Mouse (Mus musculus) induced T-regulatory cell, adult 2 months (primary cell): Measurements from ENCODE around the gene Crebl2.

Source experiments
- DNase-seq: peaks from one replicate; pipeline ENCODE4 v3.0.0-alpha.2; 2012; ENCODE audit warnings: low read depth

Crebl2 gene

DNA sequence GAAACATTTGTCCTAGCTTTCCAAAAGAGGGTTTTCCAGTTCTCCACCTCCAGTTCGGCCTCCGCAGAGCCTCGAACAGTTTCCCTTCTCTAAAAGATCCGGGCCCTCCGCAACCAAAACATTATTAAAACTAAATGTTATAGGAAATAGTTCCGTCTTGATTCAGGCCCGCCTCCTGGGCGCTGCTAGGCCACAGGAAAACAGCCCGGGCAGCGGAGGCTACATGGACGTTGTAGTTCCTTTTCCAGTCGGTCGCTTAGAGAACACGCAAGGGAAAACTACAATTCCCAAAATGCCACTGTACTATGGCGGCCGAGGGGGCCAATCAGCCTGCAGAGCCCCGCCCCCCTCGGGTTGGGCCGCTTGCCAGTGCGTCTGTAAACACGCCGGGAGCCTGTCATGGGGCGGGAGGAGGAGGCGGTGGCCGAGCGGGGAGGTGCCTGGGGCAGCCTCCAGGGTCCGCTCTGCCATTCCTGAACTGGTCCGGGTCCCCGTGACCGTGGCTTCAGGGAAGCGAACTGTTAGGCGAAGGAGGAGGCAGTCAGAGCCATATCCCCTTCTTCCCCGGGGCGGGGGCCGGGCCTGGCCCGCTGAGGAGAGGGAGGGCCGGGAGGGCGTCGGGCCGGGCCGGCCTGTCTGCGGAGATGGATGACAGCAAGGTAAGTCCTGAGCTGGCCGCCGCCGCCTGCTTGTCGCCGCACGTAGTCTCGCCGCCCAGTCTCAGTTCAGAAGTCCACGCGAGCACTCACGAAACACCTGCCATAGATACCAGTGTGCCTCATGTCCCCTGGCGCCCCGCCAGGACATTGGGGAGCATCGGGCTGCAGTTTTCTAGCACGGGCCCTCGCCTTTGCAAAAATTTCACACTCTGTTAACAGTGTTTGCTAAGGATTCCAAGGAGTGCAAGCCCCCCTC is at the start of gene Crebl2:
Crebl2 (plus strand) TSS at position 369 of the 915 bp plus-strand sequence.
- peak; percentile 98 for DNase-seq

GRCm38 (mm10) chr6:134781494-134781913 is 48.5 kb upstream of the Crebl2 start:
- no peak for DNase-seq

- no peak for DNase-seq
Measured at GRCm38 (mm10) chr6:134782900-134783299, 47.1 kb upstream of the Crebl2 start.

- no peak for DNase-seq
Measured at GRCm38 (mm10) chr6:134786426-134786825, 43.5 kb upstream of the Crebl2 start.

- no peak for DNase-seq
Measured at GRCm38 (mm10) chr6:134789100-134789499, 40.9 kb upstream of the Crebl2 start.

- DNase-seq, result peak; percentile 75
Measured at GRCm38 (mm10) chr6:134791251-134792118, 38.5 kb upstream of the Crebl2 start.

DNA sequence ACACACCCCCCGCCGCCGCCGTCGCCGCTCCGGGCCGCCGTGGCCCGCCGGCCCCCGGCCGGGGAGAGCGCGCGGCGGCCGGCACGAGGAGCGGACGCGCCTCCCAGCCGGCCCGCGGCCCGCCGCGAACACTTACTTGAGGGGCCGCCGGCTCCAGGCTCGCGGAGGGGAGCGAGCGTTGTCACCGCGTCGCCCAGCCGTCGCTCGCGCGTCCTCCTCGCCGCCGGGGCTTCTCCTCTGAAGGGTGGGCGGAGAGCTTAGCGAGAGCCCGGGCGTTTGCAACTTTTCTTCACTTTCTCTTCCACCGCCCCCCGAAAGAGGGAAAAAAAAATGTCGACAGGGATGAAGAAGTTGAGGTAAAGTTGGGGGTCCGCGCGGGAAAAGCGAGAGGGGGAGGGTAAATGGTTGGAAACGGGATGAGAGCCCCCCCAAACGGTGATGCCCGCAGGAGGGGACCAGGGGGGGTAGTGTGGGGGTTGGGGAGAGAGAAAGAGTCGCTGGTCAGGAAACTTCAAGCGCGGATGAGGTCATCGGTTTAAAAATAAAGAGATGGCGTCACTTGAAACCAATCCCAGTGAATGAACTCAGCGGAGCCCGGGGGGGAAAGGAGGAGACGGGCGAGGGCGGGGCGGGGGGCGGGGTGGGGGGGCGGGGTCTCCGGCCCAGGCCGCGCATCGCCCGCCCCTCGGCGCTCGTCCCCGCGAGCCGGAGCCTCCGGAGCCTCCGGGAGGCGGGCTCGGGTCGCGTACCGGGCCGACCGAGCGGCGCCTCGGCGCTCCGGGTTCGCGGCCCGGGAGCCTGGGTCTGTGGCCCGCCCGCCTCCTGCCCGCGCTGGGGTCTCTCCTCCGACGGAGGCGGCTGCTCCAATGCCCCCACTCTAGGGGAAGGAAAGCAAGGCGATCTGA is 37.6 kb upstream of the Crebl2 start, which contains the start of gene Dusp16:
Dusp16 (minus strand) TSS at position 485 of the 905 bp plus-strand sequence.
- peak; percentile 94 for DNase-seq

DNA sequence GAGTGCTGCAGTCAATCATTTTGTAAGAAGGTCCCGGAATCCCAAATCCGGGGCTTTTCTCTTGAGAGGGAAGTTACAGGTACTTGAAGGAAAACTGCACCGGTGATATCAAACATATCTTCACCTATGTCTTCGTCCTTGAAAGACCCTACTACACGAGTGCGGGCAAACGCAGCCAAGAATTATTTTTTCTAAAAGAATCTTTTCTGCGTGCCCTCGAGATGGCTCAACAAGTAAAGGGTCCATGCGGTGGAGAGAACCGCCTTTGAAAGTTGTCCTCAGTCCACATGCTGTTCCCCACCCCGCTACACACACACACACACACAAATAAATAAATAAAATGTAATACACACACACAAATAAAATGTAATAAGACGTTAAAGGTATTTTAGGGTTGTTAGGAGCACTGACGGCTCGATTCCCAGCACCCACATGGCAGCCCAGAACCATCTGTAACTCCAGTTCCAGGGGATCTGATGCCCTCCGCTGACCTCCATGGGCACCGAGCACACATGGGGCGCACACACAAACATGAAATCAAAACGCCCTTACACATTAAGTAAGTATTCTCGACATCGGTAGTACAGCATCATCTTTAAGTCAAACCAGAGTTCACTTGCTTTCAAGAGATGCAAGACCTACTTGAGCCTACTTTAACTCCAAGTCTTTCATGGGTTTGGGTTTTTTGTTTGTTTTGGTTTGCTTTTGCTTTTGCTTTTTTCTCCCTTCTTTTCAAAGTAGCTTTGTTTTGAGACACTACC is 36.7 kb upstream of the Crebl2 start:
- DNase-seq, result no peak

DNA sequence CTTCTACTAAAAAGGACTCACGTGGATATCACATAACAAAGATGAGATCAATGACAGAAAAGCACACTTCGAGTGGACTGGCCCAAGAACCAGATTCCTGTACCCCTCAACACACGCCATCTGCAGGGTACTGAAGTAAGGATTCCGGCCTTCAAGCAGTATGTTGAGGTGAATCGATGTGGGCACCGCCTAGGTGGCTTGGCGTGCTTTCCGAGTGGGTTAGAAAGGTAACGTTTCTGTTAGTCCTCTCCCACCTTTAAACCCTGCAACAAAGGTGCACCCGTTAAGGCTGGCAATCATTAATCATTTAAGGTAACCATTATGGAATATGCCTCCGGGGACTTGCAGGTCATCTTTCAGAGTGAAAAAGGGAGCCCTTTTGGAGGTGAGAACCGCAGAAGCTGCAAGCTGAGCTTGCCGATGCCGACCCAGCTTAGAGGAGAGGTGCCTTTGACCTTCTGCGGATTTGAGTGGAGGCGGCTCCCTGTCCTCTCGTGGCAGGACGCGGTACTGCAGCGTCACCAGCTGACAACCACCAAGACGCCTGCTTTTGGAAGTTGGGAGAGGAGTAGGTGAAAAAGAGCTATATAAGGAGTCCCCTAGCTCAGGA is 35.9 kb upstream of the Crebl2 start:
- peak; percentile 88 for DNase-seq

- DNase-seq, result no peak
Measured at GRCm38 (mm10) chr6:134796297-134796696, 33.7 kb upstream of the Crebl2 start.

- DNase-seq, result no peak
Measured at GRCm38 (mm10) chr6:134801483-134801882, 28.5 kb upstream of the Crebl2 start.

- DNase-seq, result no peak
Measured at GRCm38 (mm10) chr6:134802641-134803043, 27.3 kb upstream of the Crebl2 start.

- no peak for DNase-seq
Measured at GRCm38 (mm10) chr6:134804736-134805277, 25.1 kb upstream of the Crebl2 start.

GRCm38 (mm10) chr6:134806130-134806529 is 23.8 kb upstream of the Crebl2 start:
- DNase-seq, result no peak

DNA sequence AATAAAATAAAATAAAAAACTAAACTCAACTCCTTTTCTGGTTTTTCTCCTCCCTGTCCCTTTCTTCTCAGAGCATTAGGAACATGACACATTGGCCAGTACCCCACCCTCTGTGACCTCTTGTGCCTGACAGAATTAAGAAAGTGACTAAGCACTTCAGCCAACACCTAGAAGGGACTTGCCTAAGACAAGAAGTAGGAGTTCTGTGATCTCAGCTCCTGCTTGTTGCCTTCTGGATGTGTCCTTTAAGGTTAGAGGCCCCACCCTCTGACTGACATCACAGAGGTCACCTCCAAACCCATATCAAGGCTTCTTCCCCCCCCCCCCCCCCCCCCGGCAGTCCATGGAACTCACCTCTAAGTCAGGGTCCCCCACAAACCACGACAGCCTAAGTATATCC is 22.9 kb upstream of the Crebl2 start:
- DNase-seq, result no peak

DNA sequence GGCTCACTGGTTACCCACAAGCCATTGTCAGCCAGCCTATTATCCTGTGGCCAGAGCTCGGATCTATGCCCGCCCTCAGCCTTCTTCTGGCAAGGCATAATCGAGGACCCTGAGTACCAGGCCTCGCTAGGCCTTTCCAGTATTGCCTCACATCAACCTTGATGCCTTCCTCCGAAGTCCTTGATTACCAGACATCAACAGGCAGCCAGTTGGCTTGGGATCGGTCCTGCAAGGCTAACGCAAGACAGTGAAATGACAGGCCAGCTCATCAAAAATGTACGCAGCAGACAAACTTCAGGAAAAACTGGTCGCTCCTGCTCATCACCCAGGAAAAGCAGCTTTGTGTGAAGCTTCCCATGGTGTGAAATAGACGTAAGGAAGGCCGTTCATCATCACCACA is 22.2 kb upstream of the Crebl2 start:
- DNase-seq, result no peak

- no peak for DNase-seq
Measured at GRCm38 (mm10) chr6:134813066-134813465, 16.9 kb upstream of the Crebl2 start.

- no peak for DNase-seq
Measured at GRCm38 (mm10) chr6:134817051-134817928, 12.7 kb upstream of the Crebl2 start.

DNA sequence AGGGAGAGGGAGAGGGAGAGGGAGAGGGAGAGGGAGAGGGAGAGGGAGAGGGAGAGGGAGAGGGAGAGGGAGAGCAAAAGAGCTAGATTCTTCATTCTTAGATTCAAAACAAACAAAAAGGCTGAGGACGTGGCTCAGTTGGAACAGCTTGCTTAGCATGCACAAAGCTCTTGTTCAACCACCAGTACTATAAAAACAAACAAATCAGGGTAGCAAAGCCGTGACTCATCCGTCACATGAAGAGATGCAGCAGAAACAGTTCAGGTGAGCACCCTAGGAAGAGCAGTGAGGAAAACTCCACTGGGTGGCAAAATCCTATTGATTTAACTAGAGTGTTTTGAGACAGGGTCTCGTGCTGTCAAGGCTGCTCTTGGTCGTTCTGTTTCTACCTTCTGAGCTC is 10.2 kb upstream of the Crebl2 start:
- DNase-seq, result no peak
